Mouse (Mus musculus) gastrocnemius, postnatal 36 days (tissue): ENCODE results near the gene Carnmt1. TPM values are rescaled to one million over a fixed set of nuclear protein-coding genes. Genes with fewer than 3 reads are reported as not detected.

Experiments used
- DNase-seq, 2 experiments: peaks; one replicate each; pipeline ENCODE4 v3.0.0; 2022
- intact Hi-C: fragments of 180-260 bp; cut with DNase I; formaldehyde crosslinking; loops from one replicate; pipeline ENCODE4 v1.15.1; 2025
- total RNA-seq, 2 experiments: library from RNA; stranded (reverse); gene quantifications; 2 replicates each; pipeline ENCODE4 v1.2.3; 2021

Carnmt1 gene
- total RNA-seq, 2 experiments from 2014 or later, result 125 to 136 TPM

DNA sequence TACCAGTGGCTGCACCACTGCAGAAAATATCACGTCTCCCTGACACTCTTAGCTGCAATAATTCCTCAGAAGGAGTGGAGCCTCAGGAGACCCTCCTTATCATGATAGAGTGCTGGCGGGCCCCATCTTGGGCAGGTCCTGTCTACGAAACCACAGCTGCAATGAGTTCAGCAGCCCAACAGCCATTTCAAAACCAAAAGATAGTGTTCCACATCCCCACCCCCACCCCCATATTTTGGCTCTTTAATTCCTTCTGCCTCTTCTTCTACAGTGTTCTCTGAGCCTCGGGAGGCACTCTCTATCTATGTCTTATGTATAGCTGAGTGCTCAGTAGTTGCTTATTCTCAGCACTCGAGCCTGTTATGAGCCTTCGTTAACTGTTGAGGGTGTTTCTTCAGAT is 20.1 kb upstream of the Carnmt1 start:
- intact Hi-C loops, result no loop called here
- no peak for DNase-seq

DNA sequence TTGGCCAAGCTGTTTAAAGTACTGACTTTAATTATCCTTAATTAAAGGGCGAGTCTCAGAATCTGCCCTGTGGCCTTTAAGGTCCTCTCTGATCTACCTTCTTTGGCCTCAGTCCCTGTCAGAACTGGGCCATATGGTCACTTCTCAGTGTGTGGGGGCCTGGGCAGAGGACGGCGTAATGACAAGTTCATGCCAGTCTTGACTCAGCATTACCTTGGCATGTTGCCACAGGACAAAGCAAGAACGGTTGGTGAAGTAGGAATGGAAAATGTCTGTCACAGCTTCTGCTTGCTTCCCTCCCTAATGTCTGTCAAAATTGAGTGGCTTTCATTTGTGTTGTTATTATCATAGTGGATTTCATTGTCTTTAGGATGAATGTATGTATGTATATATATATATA is 18.0 kb upstream of the Carnmt1 start:
- DNase-seq, result no peak
- intact Hi-C loops, result no loop called here

DNA sequence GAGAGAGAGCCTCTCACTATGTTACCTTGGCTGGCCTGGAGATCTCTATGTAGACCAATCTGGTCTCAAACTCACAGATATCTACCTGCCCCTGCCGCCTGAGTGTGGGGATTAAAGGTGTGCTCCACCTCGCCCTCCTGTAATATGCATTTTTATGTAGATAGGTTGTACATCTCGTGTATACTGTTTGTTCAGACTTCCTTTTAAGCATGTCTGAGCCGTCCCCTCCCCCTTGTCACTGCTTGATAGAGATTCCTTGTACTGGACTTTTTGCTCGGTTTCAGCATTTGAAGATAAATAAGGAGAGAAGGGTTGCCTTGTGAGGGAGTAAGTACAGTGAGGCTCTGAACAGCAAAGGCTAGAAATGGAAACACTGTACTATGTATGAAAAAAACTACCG is 17.5 kb upstream of the Carnmt1 start:
- intact Hi-C loops, result no loop called here

DNA sequence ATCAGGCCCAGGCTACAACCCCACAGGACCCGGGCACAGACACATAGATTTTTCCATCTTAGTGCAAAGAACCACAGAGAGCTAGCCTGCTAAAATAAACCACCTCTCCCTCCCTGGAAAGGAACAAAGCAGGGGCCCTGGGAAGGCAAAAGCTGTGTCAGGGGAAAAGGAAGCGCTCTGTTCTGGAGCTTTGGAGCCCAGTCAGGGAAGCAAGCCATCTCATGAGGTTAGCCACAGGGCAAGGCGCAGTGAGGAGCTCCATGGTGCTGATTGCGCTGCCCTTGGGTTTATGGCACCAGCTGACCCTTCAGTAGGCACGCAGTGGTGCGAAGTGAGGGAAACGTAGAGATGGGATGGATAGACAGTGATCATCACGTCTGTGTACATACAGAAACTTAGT is 16.2 kb upstream of the Carnmt1 start:
- intact Hi-C loops, result no loop called here
- DNase-seq, result peak; percentile 36 to 51

More for the DNA sequence above, 17.5 kb upstream of the Carnmt1 start:
- DNase-seq, result no peak

DNA sequence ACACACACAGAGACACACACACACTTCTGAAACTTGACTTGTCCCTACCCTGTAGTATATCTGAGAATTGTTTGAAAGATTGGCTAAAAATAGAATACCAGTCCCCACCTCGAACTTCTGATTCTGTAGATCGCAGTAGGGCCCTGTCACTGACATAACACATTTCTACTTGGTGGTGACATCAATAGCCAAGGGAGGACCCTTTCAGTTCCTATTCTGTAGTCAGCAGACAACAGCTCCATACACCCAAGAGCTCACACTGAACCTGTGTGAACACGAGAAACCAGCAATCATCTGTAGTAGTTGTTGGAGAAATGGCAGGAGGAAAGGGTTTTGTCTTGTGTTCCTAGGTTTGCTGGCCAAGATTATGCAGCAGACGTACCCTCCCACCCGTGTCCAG is 15.6 kb upstream of the Carnmt1 start:
- no peak for DNase-seq
- intact Hi-C loops, result no loop called here

DNA sequence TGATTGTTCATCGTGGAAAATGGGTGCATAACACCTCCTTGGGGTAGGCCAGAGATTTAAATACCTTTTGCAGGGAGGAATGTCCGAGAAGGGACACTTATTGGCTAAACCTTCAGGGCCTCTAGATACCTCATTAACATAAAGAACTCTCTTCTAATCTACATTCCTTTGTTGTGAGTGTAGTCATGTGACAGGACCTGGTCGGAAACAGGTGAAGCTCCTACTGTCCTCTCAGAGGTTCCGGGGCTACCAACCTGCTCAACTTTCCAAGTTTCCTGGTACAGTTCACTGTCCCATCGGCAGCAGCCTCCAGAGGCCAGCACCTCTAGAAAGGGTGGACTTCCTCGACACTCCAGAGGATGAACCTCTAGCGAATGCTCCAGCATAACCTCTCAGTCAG is 14.6 kb upstream of the Carnmt1 start:
- DNase-seq, result no peak
- intact Hi-C loops, result no loop called here

DNA sequence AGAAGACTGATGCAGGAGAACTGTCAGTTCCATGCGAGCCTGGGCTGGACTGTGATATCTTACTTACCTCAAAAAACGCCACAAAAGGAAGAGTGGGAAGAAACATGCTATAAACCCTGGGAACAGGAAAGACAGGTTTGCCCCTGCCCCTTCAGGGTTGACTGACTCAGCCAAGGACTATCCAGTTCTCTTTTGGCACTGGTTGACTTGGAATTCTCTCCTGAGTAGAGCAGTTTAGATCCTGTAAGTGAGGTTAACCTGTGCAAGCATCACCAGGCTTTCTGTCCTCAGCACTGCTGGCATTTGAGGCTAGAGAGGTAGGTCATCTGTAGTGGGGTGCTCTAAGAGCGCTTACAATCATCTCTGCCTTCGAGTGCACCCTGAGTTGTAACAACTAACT is 12.1 kb upstream of the Carnmt1 start:
- intact Hi-C loops, result no loop called here
- no peak for DNase-seq

DNA sequence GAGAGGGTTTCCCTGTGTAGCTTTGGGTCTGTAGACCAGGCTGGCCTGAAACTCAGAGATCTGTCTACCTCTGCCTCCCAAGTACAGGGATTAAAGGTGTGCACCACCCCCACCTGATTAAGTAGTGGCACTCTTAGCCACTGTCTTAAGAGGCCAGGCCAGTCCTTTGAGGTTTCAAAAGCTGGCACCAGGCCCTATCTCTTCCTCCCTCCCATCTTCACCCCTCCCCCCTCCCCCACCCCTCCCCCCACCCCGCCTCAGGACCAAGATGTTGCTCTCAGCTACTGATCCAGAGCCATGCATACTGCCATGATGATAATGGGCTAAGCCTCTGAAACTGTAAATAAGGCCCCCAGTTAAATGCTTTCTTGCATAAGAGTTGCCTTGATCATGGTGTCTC is 11.2 kb upstream of the Carnmt1 start:
- intact Hi-C loops, result no loop called here
- DNase-seq, result no peak

DNA sequence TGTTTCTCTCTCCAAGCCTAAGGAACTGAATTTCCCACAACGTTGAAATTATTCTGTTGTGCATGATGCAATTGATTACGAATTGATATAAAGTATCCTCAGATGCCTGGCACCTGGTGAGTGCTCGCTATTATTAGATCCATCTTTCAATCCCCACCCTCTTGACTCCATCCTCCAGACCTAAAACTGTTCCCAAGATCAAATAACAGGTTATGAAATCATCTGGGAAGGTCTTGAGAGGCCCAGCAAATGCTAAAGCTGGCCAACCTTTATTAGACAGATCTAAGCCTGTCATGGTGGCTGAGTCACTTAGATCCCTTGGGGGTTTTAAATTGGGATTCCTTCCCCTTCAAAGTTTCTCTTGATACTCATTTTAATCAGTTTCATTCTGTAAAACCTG is 10.1 kb upstream of the Carnmt1 start:
- intact Hi-C loops, result no loop called here
- DNase-seq, result no peak

DNA sequence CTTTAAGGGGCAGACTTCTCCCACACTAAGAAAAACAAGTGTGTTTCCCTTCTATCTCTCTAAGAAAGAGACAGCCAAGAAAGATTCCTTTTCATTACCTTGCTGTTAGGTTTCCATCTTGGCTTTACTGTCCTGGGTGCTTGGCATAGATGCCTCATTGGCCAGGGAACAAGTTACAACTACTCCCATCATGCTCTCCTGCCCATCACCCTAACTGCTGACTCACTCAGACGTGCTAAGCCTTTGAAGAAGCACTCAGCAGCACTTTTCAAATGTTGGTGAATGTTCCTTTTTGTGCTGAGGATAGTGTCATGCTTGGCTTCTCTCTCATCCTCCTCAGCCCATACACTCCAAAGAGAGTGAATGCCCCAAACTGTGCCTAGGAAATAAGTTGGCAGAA is 8.9 kb upstream of the Carnmt1 start:
- DNase-seq, result no peak
- intact Hi-C loops, result no loop called here

DNA sequence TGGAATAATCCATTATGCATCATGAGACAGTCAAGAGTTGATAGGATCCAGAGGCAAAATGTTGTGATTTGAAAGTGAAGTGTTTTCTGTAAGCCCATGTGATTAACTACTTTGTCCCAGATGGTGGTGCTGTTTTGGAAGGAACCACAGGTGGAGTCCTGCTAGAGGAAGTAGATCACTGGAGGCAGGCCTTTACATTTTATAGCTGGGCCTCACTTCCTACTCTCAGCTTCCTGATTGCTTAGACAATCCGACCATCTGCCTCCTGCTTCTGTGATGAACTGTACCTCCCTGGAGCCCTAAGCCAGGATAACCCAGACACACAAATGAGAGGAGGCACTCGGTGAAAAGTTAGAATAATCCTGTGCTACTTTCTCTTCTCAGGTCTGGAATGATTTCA is 6.7 kb upstream of the Carnmt1 start:
- DNase-seq, result no peak
- intact Hi-C loops, result no loop called here

DNA sequence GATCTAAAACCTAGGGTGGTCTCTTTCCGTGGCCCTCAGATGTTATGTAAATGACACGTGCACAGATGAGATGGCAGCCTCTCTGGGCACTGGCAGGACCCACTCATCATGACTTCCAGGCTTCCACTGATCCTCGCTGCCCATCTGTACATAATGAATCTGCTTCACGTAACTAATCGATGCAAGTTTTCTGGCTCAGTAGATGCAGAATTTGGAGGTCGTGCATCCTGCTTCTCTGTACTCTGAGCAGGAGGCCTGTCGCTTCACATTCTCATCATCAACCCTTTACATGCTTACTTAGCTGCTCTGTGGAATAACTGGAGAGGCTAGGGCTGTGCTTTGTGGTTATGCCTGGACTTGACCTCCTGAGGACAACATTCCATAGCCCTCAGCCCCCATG is 3.6 kb upstream of the Carnmt1 start:
- DNase-seq, result no peak
- intact Hi-C loops, result no loop called here

DNA sequence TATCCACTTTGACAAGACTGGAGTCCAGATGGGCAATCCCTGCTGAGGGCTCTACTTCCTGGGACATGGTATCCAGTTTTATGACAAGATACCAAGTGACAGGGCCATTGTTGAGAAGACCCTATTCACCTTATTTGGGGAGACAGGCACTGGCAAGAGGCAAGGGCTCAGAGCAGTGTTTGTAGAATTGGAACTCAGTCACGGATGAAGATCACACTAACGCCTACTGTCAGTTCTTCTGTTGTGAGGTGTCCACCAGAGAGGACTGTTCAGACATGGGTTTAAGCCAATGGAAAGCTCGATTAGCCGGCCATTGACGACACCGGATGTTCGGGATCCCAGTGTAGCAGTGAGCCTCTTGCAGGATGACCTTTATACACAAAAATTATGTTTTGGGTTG is 1.0 kb upstream of the Carnmt1 start:
- intact Hi-C loops, result no loop called here
- no peak for DNase-seq

DNA sequence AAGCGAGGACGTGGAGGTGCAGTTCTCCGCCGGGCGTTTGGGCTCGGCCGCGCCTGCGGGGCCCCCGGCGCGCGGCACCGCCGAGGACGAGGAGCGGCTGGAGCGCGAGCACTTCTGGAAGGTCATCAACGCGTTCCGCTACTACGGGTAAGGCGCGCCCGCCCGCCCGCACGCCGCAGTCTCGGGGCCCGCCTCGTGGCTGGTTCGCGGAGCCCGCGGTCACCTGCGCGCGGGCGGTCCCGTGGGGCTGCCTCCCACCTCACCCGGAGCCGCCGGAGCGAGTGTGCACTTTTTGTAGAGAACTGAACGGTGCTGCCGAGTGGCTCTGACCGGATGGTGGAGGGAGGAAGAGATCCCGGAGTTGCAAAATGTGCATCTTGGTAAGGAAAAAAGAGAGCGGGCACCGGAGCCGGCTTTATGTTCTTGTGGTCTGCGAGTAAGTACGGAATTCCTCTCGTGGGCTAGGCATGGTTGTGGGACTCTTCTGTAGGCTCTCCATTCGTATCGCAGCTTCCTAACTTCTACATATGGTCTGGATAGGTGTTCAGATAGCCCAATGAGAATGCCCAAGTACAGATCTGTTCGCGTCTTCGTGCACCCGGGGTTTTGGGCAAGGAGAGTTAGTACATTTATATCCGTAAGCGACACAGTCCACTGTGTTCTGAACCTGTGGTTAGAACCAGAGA is 635 bp downstream of the Carnmt1 start:
- intact Hi-C loops, result no loop called here
- peak; percentile 38 to 43 for DNase-seq

DNA sequence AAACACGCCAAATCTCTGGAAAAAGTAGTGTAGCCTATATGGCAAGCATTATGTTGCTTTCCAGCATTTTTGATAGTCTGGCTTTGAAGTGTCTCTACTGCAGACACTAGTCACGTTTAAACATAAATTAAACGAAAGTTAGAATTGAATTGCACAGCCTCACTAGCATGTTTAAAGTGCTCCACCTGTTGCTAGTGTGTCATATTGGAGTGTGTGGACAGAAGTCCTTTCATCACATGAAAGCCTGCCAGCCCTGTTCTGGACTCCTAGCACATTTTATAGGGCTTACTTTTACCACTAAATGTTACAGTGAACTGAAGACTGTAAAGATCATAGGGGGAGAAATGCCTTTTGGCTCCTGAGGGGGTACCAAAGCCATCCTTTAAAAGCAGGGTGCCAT is 1.9 kb downstream of the Carnmt1 start:
- no peak for DNase-seq
- intact Hi-C loops, result no loop called here

DNA sequence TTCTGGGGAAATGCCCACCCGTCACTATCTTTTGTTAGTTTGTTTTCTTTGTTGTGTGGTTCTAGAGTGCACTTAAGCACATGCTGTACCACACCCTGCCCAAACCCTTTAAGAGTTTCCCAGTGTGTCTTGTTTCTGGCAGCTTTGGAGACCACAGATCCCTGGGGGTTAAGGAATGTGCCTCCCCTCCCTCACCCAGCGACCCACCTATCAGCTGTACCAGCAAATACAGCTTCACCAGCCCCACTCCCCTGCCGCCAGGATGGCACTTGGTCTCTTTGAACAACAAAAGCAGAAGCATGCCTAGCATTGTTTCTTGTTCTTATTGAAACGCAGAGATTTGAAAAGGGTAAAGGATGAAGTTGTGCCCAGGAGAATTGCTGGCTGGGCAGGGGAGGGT is 2.6 kb downstream of the Carnmt1 start:
- intact Hi-C loops, result no loop called here
- no peak for DNase-seq

DNA sequence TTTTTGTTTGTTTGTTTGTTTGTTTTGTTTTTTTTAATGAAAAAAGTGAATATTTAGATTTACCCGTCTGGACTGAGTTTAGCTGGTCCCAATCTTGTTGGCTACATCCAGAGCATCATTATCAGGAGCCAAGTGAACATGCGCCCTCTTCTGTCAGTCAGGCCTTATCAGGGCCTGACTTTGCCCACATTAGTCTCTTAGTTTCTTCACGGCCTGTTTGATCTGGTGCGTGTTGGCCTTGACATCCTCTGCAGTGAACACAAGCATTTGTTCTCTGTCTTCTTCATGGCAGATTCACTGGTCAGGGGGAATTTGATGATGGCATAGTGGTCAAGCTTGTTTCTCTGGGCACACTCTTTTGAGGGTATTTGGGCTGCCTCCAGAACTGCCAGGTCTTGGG is 11.6 kb downstream of the Carnmt1 start:
- DNase-seq, result no peak
- intact Hi-C loops, result loop anchor here (5.0 kb wide), 1 partner anchor 40 kb away; no protein-coding TSS in a partner anchor

DNA sequence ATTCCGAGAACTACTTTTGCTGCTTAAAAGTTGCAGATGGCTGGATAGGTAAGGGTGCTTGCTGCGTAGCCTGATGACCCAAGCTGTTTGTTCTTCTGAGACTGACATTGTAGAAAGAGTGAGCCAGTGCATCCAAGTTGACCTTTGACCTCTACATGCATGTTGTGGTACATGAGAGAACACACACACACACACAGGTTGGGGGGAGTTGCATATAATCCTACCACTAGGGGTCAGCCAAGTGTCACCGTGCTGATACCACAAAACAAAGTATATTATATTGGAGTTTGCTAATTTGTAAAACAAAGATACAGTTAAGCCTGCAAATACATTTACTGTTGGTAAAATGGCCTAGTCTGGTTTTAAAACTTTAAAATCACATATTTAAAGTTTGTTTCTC is 17.0 kb downstream of the Carnmt1 start:
- intact Hi-C loops, result no loop called here
- no peak for DNase-seq

DNA sequence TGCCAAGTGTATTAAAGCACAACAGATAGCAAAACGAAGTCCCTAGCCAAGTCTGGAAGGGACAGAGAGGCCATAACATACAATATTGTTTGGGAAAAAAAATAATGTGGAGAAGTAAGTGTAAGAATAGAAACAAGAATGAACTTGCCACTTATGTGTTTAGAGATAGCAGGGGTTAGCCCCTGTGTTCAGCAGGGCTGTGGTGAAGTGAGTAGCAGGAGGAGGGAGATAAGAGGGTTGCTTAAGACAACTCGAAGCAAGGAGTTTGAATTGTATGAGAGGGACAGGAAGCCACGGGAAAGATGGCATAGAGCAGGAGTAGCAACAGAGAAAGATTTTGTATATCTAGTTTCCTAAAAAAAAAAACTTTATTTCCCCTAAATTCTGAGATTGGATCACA is 21.6 kb downstream of the Carnmt1 start:
- DNase-seq, result no peak

DNA sequence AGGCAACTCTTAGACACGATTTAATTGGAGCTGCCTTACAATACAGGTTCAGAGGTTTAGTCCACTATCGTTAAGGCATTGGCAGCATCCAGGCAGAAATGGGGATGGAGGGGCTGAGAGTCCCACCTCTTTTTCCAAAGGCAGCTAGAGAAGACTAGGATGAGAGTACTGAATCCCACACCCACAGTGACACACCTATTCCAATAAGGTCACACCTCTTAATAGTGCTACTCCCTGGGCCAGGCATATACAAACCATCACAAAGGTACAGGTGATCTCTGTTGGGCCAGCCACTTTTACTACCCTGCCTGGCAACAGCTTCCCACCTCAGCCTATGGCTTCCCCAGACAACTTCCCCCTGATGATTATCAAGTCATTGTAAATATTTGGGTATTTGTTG is 22.2 kb downstream of the Carnmt1 start:
- no peak for DNase-seq
- intact Hi-C loops, result no loop called here

More for the DNA sequence above, 21.6 kb downstream of the Carnmt1 start:
- intact Hi-C loops, result no loop called here

DNA sequence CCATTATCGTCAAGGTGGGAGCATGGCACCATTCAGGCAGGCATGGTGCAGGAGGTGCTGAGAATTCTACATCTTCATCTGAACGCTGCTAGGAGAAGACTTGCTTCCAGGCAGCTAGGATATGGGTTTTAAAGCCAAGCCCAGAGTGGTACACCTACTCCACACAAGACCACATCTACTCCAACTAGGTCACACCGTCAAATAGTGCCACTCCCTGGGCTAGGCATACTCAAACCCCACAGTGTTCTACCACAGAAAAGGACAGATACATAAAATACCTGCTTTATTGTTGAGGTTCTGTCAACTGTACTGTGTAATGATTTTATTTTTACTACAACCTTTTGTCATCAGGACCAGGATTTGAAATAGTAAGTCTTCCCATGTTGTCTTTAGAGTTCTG is 24.6 kb downstream of the Carnmt1 start:
- no peak for DNase-seq
- intact Hi-C loops, result no loop called here

DNA sequence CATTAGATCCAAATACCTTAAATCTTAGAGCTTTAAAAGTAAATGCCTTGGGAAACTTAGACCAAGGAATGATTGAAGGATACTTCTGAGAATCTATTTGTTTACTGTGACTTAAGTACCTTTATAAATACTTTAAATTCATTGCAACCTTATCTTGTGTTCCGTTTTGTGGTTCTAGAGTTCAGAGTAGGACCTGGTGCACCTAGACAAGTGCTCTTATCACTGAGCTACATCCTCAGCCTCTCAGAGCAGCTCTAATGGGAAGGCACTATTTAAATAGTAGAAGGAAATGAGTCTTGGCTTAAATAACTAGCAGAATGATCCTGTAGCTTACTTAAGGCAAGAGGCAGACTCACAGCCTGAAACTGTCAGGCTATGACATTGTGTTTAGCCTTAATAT is 25.0 kb downstream of the Carnmt1 start:
- no peak for DNase-seq
- intact Hi-C loops, result no loop called here

DNA sequence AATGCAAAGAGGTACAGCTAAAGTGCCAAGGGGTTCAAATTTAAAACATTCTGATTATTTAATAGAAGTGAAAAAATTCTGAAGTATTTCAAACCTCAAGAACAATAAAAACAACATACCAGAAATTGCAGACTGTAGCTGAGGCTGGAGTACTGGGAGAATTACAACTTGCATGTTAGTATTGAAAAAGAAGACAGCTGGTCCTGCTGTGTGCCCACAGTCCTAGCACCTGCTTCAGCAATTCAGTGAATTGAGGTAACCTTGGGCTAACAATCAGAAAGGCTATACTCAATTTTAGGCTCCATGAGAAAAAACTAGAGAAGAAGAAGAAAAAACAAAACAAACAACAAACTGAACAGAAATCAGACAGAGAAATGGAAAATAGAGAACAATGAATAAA is 37.5 kb downstream of the Carnmt1 start:
- DNase-seq, result no peak
- intact Hi-C loops, result no loop called here
